Mouse (Mus musculus) gastrocnemius, postnatal 25 days (tissue): ENCODE measurements at regions not wholly inside any gene's neighbourhood (a gene's known extent, or its start where the extent isn't known, plus 50 kb on each side); places are given as distances from the start of the nearest gene placed in this dataset.

Experiments
- DNase-seq: peaks from one replicate; pipeline ENCODE4 v3.0.0; 2022

- DNase-seq, result no peak
Measured at GRCm38 (mm10) chr1:73535726-73536265, 520.1 kb upstream of the Tnp1 start.

- no peak for DNase-seq
Measured at GRCm38 (mm10) chr1:73533526-73533925, 517.8 kb upstream of the Tnp1 start.

GRCm38 (mm10) chr1:73532316-73532715 lies 516.6 kb upstream of the Tnp1 start:
- no peak for DNase-seq

- DNase-seq, result no peak
Measured at GRCm38 (mm10) chr1:73531831-73532230, 516.1 kb upstream of the Tnp1 start.

- no peak for DNase-seq
Measured at GRCm38 (mm10) chr1:73530326-73530725, 514.6 kb upstream of the Tnp1 start.

- DNase-seq, result no peak
Measured at GRCm38 (mm10) chr1:73528623-73529022, 512.9 kb upstream of the Tnp1 start.

GRCm38 (mm10) chr1:73516441-73516840 lies 500.7 kb upstream of the Tnp1 start:
- peak; percentile 69 for DNase-seq

- DNase-seq, result peak; percentile 54
Measured at GRCm38 (mm10) chr1:73515781-73516180, 500.1 kb upstream of the Tnp1 start.

- no peak for DNase-seq
Measured at GRCm38 (mm10) chr1:73513822-73514221, 498.1 kb upstream of the Tnp1 start.

- DNase-seq, result no peak
Measured at GRCm38 (mm10) chr1:73512836-73513235, 497.1 kb upstream of the Tnp1 start.

GRCm38 (mm10) chr1:73507071-73507754 lies 491.5 kb upstream of the Tnp1 start:
- no peak for DNase-seq

- DNase-seq, result no peak
Measured at GRCm38 (mm10) chr1:73503611-73504010, 487.9 kb upstream of the Tnp1 start.

GRCm38 (mm10) chr1:73500671-73501070 lies 485.0 kb upstream of the Tnp1 start:
- DNase-seq, result no peak

GRCm38 (mm10) chr1:73495971-73496749 lies 480.5 kb upstream of the Tnp1 start:
- DNase-seq, result no peak

- DNase-seq, result no peak
Measured at GRCm38 (mm10) chr1:73481956-73482355, 466.2 kb upstream of the Tnp1 start.

- DNase-seq, result no peak
Measured at GRCm38 (mm10) chr1:73479349-73479920, 463.7 kb upstream of the Tnp1 start.

- DNase-seq, result no peak
Measured at GRCm38 (mm10) chr1:73460598-73460997, 444.9 kb upstream of the Tnp1 start.

GRCm38 (mm10) chr1:73459754-73460534 lies 444.2 kb upstream of the Tnp1 start:
- DNase-seq, result no peak

- DNase-seq, result no peak
Measured at GRCm38 (mm10) chr1:73457261-73457660, 441.6 kb upstream of the Tnp1 start.

- peak; percentile 11 for DNase-seq
Measured at GRCm38 (mm10) chr1:73456359-73457062, 440.8 kb upstream of the Tnp1 start.

- no peak for DNase-seq
Measured at GRCm38 (mm10) chr1:73444216-73444890, 428.6 kb upstream of the Tnp1 start.
